Mouse (Mus musculus) neural tube, embryonic 15.5 days (tissue): ENCODE measurements around the gene St3gal2. TPM values are rescaled to one million over a fixed set of nuclear protein-coding genes. Genes with fewer than 3 reads are reported as not detected.
A peak's percentile ranks its signal among the peaks of the same experiment; 100 is the strongest.
"Not testable (repeated sequence)": the region's sequence is repeated elsewhere in the genome, so short reads cannot be mapped to it uniquely, and the experiment has no call there.

Source experiments
- ATAC-seq: fragments of 200-750 bp; cut with Nextera tagmentation; 2 replicates; pipeline ENCODE4 v1.8.0; 2017; ENCODE audit warnings: mild to moderate bottlenecking, moderate TSS enrichment, moderate library complexity; ENCODE audit not compliant: low FRiP score
- H3K27ac ChIP-seq: fragments of 300-500 bp; sonication (generic); replicated peaks from 2 replicates; pipeline ENCODE4 v1.5.1; 2015; ENCODE audit warnings: mild to moderate bottlenecking, inconsistent platforms
- H3K27me3 ChIP-seq: fragments of 300-500 bp; sonication (generic); replicated peaks from 2 replicates; pipeline ENCODE4 v1.6.1; 2015; ENCODE audit warnings: inconsistent platforms
- H3K36me3 ChIP-seq: fragments of 300-500 bp; sonication (generic); 2 replicates; pipeline ENCODE4 v1.6.1; 2015; ENCODE audit warnings: inconsistent platforms
- H3K4me1 ChIP-seq: fragments of 300-500 bp; sonication (generic); 2 replicates; pipeline ENCODE4 v1.6.1; 2015; ENCODE audit warnings: inconsistent platforms
- H3K4me2 ChIP-seq: fragments of 300-500 bp; sonication (generic); 2 replicates; pipeline ENCODE4 v1.6.1; 2015; ENCODE audit warnings: inconsistent platforms, mild to moderate bottlenecking, moderate library complexity
- H3K4me3 ChIP-seq: fragments of 300-500 bp; sonication (generic); replicated peaks from 2 replicates; pipeline ENCODE4 v1.5.1; 2015; ENCODE audit warnings: mild to moderate bottlenecking, inconsistent platforms
- H3K9ac ChIP-seq: fragments of 300-500 bp; sonication (generic); replicated peaks from 2 replicates; pipeline ENCODE4 v1.6.1; 2015; ENCODE audit warnings: mild to moderate bottlenecking, inconsistent platforms
- H3K9me3 ChIP-seq: fragments of 300-500 bp; sonication (generic); replicated peaks from 2 replicates; pipeline ENCODE4 v1.6.1; 2016; ENCODE audit warnings: inconsistent platforms
- WGBS: fragments of 180-500 bp; shearing (Covaris S2); methylation state at CpG from one replicate; pipeline ENCODE4 v1.1.7; 2015; ENCODE audit warnings: mixed read lengths; 5-methylcytosine and 5-hydroxymethylcytosine counted together
- polyA plus RNA-seq: library from polyadenylated mRNA; unstranded; fragments of >200 nt; fragmentation: Nextera tagmentation; extraction: Ambion mirVana; gene quantifications from 2 replicates; pipeline ENCODE4 v1.2.1, GENCODE M21; 2015

St3gal2 gene
- polyA plus RNA-seq, 1 experiment from 2014 or later, result 24.4 TPM

- WGBS, result 78% methylated on average over 15 of the region's 15 CpGs
- H3K27me3 ChIP-seq, result no peaks in the 10 kb centered on the region
- no peaks in the 10 kb centered on the region for H3K9me3 ChIP-seq
- H3K4me3 ChIP-seq, result no peak overlapping the region
- peaks cover 12% of the 10 kb centered on the region; the same call in 1 of the 2 replicates for H3K4me1 ChIP-seq
- no peak overlapping the region for H3K4me2 ChIP-seq
- ATAC-seq, result no peak
- peak overlapping the region; percentile 18; the same call in 1 of the 2 replicates for H3K27ac ChIP-seq
- H3K9ac ChIP-seq, result no peak overlapping the region
- peaks cover 28% of the 10 kb centered on the region for H3K36me3 ChIP-seq
Observed at GRCm38 (mm10) chr8:110956619-110957450, 37.1 kb downstream of the St3gal2 start.

DNA sequence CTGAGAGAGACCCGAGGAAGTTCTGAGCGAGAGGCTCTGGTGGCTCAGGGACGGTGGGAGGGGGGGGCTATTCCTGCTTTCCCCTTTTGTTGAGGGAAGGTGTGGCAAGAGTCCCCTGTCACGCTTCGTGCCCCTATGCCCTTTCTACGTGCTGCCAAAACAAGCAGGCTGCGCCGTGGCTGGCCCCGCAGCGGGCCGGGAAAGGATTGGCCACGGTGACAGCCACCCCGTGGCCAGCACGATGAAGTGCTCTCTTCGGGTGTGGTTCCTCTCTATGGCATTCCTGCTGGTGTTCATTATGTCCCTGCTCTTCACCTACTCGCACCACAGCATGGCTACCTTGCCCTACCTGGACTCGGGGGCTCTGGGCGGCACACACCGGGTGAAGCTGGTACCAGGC lies 37.7 kb downstream of the St3gal2 start:
- Histone ChIP-seq H3K9me3 (no peaks in the 10 kb centered on the region), H3K36me3 (peaks cover 33% of the 10 kb centered on the region), H3K27me3 (no peaks in the 10 kb centered on the region), H3K9ac (no peak overlapping the region), H3K4me1 (peaks cover 12% of the 10 kb centered on the region; the same call in 1 of the 2 replicates), H3K4me2 (no peak overlapping the region), H3K4me3 (no peak overlapping the region), H3K27ac (no peak overlapping the region)
- no peak for ATAC-seq
- 90% methylated on average over 19 of the region's 19 CpGs for WGBS

DNA sequence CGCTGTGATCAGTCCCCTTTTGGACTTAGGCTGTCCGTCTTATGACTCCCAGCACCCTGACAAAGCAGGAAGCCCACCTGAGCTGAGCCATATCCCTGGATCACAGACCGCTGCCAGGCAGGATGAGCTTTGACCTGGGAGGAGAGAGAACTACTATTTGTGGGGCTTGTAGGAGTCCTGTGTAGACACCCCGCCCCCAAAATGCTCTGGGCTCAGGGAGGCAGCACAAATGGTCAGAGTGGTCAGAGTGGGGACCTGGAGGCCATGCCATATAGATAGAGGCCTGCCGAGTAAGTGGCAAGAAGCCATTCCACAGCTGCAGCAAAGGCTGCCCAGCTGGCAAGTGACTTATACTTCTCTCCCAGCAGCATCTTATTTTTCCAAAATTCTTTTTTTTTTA lies 38.4 kb downstream of the St3gal2 start:
- peaks cover 12% of the 10 kb centered on the region; the same call in 1 of the 2 replicates for H3K4me1 ChIP-seq
- no peaks in the 10 kb centered on the region for H3K27me3 ChIP-seq
- H3K36me3 ChIP-seq, result peaks cover 40% of the 10 kb centered on the region
- H3K9ac ChIP-seq, result no peak overlapping the region
- H3K9me3 ChIP-seq, result no peaks in the 10 kb centered on the region
- no peak overlapping the region for H3K4me2 ChIP-seq
- WGBS, result 74% methylated on average over 5 of the region's 5 CpGs
- H3K4me3 ChIP-seq, result no peak overlapping the region
- ATAC-seq, result no peak
- H3K27ac ChIP-seq, result no peak overlapping the region

DNA sequence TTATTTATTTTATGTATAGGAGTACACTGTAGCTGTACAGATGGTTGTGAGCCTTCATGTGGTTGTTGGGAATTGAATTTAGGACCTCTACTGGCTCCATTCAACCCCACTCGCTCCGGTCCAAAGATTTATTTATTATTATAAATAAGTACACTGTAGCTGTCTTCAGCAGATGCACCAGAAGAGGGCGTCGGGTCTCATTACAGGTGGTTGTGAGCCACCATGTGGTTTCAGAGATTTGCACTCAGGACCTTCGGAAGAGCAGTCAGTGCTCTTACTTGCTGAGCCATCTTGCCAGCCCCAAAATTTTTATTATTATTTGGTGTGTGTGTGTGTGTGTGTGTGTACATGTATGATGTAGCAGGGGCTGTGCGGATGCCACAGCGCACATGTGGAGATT lies 38.8 kb downstream of the St3gal2 start:
- Histone ChIP-seq H3K36me3 (peaks cover 41% of the 10 kb centered on the region), H3K4me1 (peaks cover 12% of the 10 kb centered on the region; the same call in 1 of the 2 replicates)
- H3K4me2 ChIP-seq, H3K27ac ChIP-seq, H3K9ac ChIP-seq, H3K4me3 ChIP-seq, H3K9me3 ChIP-seq, H3K27me3 ChIP-seq, ATAC-seq: not testable (repeated sequence)
- 93% methylated on average over 7 of the region's 7 CpGs for WGBS

GRCm38 (mm10) chr8:110959071-110959780 lies 39.5 kb downstream of the St3gal2 start:
- no peak overlapping the region for H3K27ac ChIP-seq
- peaks cover 42% of the 10 kb centered on the region for H3K36me3 ChIP-seq
- no peak for ATAC-seq

DNA sequence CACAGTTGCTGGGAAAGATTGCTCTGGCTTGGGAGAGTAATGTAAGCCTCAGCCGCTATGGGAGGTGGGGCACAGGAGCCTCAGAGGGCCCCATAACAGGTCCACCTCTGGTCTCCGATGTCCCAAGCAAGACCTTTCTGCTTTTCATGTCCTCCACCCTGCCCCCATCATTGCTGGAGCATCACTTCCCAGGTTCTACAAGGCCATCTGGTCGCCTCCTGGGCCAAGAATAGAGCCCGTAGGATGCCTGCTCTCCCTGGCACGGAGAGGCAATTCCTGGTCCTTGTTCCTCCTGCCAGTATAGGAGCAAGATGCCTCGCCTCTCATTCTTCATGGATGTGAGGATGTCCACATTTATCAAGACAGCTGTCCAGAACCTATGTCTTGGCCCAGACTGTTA lies 40.2 kb downstream of the St3gal2 start:
- Histone ChIP-seq H3K27ac (no peak overlapping the region), H3K36me3 (peaks cover 44% of the 10 kb centered on the region), H3K9ac (no peak overlapping the region), H3K4me2 (no peak overlapping the region), H3K4me1 (peaks cover 12% of the 10 kb centered on the region; the same call in 1 of the 2 replicates), H3K4me3 (no peak overlapping the region), H3K27me3 (no peaks in the 10 kb centered on the region), H3K9me3 (no peaks in the 10 kb centered on the region)
- ATAC-seq, result no peak
- WGBS, result 90% methylated on average over 6 of the region's 6 CpGs

More at GRCm38 (mm10) chr8:110959071-110959780, 39.5 kb downstream of the St3gal2 start:
- Histone ChIP-seq H3K9me3 (no peaks in the 10 kb centered on the region), H3K4me1 (peaks cover 12% of the 10 kb centered on the region; the same call in 1 of the 2 replicates), H3K27me3 (no peaks in the 10 kb centered on the region), H3K4me2 (no peak overlapping the region), H3K9ac (no peak overlapping the region), H3K4me3 (no peak overlapping the region)
- WGBS, result 97% methylated on average over 12 of the region's 12 CpGs

- ATAC-seq, result no peak
- H3K4me2 ChIP-seq, result no peak overlapping the region
- H3K9me3 ChIP-seq, result no peaks in the 10 kb centered on the region
- no peak overlapping the region for H3K27ac ChIP-seq
- H3K9ac ChIP-seq, result no peak overlapping the region
- H3K4me1 ChIP-seq, result no peaks in the 10 kb centered on the region
- no peaks in the 10 kb centered on the region for H3K27me3 ChIP-seq
- H3K4me3 ChIP-seq, result no peak overlapping the region
- peaks cover 46% of the 10 kb centered on the region for H3K36me3 ChIP-seq
- 92% methylated on average over 2 of the region's 2 CpGs for WGBS
Observed at GRCm38 (mm10) chr8:110963051-110963450, 43.3 kb downstream of the St3gal2 start.

GRCm38 (mm10) chr8:110964666-110965065 lies 44.9 kb downstream of the St3gal2 start:
- Histone ChIP-seq H3K27me3 (no peaks in the 10 kb centered on the region), H3K36me3 (peaks cover 33% of the 10 kb centered on the region), H3K4me2 (no peak overlapping the region), H3K27ac (no peak overlapping the region), H3K4me1 (peaks cover under 1% of the 10 kb centered on the region; the same call in 1 of the 2 replicates), H3K9ac (no peak overlapping the region), H3K4me3 (no peak overlapping the region), H3K9me3 (no peaks in the 10 kb centered on the region)
- ATAC-seq, result no peak
- 62% methylated on average over 7 of the region's 7 CpGs for WGBS

DNA sequence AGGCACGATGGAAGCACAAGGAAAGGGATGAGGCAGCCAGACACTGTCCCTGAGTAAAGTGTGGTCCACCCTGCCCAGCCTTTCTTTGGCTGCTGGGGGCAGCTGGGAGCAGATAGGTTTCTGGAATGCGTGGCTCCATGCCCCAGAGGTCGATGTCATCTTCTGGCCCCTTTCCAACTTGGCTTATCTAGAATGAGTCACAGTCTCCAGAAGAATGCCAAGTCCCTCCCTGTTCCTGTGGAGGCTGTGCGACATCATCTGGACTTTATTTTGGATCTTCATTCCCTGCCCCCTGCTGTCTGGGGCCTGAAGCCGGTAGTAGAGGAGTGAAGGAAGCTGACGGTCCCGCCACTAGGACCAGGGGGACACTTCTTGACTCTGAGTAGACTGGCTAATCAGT lies 45.9 kb downstream of the St3gal2 start:
- Histone ChIP-seq H3K27me3 (no peaks in the 10 kb centered on the region), H3K9me3 (no peaks in the 10 kb centered on the region), H3K36me3 (peaks cover 29% of the 10 kb centered on the region), H3K9ac (no peak overlapping the region), H3K4me2 (no peak overlapping the region), H3K27ac (no peak overlapping the region), H3K4me1 (peaks cover 6% of the 10 kb centered on the region), H3K4me3 (no peak overlapping the region)
- ATAC-seq, result no peak
- WGBS, result 63% methylated on average over 7 of the region's 7 CpGs

DNA sequence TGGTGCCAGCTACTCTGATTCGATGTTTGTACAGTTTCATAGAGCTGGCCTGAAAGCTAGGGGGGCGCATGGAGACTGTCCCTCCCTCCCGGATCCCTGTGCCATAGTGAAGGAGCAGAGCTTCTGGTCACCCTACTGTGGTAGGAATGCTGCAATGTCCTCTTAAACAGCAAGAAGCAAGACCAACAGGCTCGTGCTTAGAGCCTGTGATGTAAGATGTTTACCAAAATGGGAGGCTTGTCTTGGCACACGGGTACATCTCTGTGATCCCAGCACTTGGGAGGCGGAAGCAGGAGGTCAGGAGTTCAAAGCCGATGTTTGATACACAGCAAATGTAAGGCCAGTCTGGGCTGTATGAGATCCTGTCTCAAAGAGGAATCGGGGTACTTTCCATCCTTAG lies 46.9 kb downstream of the St3gal2 start:
- Histone ChIP-seq H3K36me3 (peaks cover 29% of the 10 kb centered on the region), H3K9ac (no peak overlapping the region), H3K4me3 (no peak overlapping the region), H3K27ac (no peak overlapping the region), H3K4me2 (no peak overlapping the region), H3K27me3 (no peaks in the 10 kb centered on the region), H3K9me3 (no peaks in the 10 kb centered on the region), H3K4me1 (peaks cover 15% of the 10 kb centered on the region)
- WGBS, result 94% methylated on average over 8 of the region's 8 CpGs
- no peak for ATAC-seq

GRCm38 (mm10) chr8:110967326-110967725 lies 47.6 kb downstream of the St3gal2 start:
- Histone ChIP-seq H3K36me3 (peaks cover 30% of the 10 kb centered on the region), H3K4me2 (no peak overlapping the region), H3K27ac (no peak overlapping the region), H3K4me3 (no peak overlapping the region), H3K27me3 (no peaks in the 10 kb centered on the region), H3K4me1 (peaks cover 15% of the 10 kb centered on the region), H3K9me3 (no peaks in the 10 kb centered on the region), H3K9ac (no peak overlapping the region)
- 83% methylated on average over 9 of the region's 9 CpGs for WGBS
- ATAC-seq, result no peak
